Mouse (Mus musculus): ENCODE data around the gene Ngef.

DNA sequence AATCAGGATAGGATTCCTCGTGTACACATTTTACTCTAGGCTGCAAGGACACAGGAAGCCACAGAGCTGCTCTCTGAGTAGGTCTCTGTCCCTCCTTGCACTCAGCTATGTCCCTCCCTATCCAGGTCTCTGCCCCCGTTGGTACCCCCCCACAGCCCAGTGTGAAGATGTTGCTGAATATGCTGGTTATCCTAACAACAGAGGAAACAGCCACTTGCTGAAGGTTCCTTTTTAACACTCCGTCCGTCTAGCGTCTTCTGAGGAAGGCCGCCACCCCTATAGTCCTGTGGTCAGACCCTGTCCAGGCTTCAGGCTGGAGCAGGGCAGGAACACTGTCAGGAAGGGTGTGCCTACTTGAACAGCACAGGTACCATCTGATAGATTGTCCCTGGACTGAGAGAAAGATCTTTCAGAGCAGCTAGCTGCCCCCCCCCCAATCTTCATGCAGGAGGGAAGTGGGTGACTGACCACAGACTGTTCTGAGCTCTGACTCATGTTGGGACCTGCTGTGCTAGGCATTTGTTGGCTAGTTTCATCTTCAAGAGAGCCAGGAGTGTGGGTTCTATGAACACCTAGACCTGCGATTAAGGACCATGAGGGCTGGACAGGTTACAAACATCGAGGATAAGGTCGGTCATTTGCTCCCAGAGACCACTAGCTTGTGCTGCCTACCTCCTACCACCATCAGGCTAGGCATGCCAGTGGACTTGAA lies 47.6 kb upstream of the Ngef start:
- TF ChIP-seq CTCF (IDR thresholded peaks at IDR 0.05; ENCODE audit: control insufficient read depth, insufficient read depth, low read length) (no peak), POLR2A (IDR thresholded peaks at IDR 0.05; ENCODE audit: borderline replicate concordance, control insufficient read depth, low read depth, low read length) (no peak)
